Mouse (Mus musculus) ZHBTc4 (cell line): Measurements from ENCODE around the gene Wnt5b.

Source experiments
- DNase-seq: peaks from one replicate; pipeline ENCODE4 v3.0.0-alpha.2; 2011; ENCODE audit warnings: low read depth, low spot score

The Wnt5b gene

DNA sequence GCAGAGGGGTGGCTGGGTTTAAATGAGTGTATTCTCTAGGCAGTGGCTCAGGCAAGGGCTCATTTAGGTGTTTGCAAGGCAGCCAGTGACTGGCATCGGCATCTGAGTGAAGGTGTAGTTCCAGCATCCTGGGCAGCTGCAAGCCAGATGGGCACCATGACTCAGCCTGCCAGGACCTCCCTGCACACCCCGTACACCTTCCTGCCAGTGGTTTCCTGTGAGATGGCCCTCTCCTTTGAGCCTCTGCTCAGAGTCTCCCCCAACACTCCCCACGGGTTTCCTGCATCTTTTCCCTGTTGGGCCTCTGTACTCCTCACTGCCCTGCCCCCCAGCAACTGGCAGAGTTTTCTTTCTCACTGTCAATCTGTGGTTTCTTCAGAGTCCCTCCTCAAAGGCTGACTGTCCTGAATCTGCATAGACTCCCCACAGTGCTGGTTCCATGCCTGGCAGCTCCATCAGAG is 22.2 kb downstream of the Wnt5b start:
- no peak for DNase-seq

DNA sequence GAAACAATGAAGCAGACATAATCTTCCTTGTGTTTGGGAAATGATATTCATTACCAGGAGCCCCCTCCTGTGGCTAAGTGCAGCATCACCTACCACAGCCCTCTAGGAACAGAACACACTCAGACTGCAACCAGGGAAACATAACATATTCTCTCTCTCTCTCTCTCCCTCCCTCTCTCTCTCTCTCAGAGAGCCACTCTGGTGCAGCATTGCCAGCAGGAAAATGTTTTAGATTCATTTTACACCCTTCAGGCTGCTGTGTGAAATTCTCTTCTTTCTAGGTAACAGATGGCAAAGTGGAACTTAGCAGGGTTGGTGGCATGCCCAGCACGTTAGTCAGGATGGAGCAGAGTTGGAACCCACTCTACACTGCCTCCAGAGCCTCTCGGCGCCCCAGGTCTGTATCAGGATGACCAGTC is 22.7 kb downstream of the Wnt5b start:
- no peak for DNase-seq

GRCm38 (mm10) chr6:119520731-119521130 is 23.4 kb downstream of the Wnt5b start:
- peak; percentile 29 for DNase-seq

DNA sequence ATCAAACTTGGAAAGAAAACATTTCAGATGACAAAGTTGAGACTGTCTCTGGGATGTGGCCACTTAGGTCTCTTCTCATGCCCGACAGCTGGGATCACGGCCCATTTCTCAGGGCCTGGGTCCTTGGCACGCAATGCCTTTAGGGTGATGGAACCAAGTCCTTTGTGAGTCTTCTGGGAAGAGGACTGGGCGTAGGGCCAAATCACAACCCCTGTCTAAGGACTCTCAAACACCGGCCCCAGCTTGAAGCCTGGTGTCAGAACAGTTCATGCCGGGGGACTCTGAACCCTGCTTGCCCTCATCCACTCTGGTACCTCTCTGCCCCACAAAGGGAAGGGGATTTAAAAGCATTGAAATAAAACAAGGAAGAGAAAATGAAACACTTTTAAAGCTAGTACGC is 30.1 kb downstream of the Wnt5b start:
- DNase-seq: no peak

- DNase-seq: no peak
Measured at GRCm38 (mm10) chr6:119513452-119513851, 30.7 kb downstream of the Wnt5b start.

GRCm38 (mm10) chr6:119512701-119513100 is 31.4 kb downstream of the Wnt5b start:
- no peak for DNase-seq

- DNase-seq: no peak
Measured at GRCm38 (mm10) chr6:119509437-119510037, 34.6 kb downstream of the Wnt5b start.

- no peak for DNase-seq
Measured at GRCm38 (mm10) chr6:119508634-119509375, 35.3 kb downstream of the Wnt5b start.

GRCm38 (mm10) chr6:119508221-119508620 is 35.9 kb downstream of the Wnt5b start:
- no peak for DNase-seq

- DNase-seq: peak; percentile 64
Measured at GRCm38 (mm10) chr6:119505525-119506225, 38.5 kb downstream of the Wnt5b start.

DNA sequence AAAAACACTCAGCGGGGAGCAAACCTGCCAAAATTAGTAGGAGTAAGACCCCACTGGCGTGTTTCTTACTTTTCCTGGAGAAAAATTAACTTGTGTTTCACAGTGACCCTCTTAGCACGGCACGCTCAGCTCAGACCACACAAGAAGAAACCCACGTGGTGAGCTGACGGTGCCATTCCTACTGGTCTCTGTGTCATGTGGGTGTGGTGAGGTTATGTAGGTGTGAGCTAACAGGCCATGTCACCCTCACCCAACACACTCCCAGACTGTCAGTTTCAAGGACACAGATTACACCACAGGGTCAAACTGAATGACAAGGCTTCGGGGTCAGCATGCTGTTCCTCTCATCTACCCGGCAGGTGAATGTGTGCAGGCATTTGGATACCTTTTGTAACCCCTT is 39.4 kb downstream of the Wnt5b start:
- DNase-seq: peak; percentile 40

DNA sequence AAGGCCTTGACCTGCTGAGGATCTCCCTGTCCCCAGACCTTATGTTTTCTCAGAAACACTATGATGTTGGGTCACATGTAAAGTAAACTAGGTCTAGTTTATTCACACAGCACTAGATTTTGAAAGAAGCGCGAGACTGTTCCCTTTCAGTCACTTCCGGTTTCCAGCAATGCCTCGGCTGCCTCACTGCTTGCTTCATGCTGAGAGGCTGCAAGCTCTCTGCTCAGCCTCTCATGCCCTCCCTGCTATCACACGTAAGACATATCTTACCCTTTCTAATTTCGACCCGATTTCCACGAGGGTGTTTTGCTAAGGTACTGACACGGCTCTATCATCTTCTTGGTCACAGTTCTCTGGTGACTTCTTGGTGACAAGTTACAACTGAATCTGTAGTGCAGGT is 42.1 kb downstream of the Wnt5b start:
- no peak for DNase-seq

DNA sequence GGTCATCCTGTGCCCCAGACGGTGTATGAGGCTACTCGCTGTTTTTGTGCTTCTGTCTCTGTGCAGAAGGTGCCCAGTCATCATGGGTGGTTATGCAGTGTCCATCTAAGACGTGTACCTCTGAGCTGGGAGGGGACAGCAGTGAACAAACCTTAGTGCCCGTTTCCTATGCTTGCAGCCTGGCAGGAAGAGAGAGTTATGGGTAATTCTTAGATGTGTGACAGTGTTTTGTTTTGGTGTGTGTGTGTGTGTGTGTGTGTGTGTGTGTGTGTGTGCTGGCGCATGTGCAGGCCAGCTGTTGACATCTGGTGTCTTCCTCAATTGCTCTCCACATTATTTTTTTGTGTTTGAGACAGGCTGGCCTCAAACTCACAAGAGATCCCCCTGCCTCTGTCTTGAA is 44.1 kb downstream of the Wnt5b start:
- DNase-seq: no peak

DNA sequence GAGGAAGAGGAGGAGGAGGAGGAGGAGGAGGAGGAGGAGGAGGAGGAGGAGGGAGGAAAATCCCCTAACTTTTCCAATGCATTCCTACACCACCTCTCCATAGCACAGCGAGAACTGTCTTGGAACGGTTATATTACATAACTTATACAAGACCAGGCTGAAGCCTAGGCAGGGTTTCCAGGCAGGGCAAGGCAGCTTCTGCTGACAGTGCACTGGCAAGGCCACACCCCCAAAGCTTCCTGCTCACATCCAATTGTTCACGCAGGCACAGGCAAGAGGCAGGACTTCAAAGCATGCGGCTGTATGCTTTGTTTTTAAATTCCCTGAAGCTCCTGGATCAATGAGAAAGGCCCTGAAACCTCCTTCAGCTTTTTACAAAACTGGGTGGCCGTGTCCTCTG is 44.9 kb downstream of the Wnt5b start:
- peak; percentile 76 for DNase-seq

DNA sequence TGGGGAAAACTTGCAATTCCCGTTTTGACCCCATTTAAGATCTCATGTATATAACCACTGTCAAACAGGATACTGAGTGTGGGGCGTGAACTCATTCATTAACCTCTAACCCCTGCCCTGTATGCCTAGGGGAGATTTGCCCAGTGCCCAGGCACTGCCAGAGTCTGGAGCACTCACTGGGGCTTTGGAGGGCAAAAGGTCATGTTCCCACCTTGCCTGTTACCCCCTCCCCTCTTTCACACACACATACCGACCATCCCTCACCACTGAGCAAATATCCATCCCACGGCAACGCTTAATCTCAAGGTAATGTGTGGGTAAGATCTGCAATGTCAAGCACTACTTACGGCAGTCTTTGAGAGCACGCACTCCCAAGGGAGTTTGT is 51.5 kb downstream of the Wnt5b start:
- DNase-seq: no peak

DNA sequence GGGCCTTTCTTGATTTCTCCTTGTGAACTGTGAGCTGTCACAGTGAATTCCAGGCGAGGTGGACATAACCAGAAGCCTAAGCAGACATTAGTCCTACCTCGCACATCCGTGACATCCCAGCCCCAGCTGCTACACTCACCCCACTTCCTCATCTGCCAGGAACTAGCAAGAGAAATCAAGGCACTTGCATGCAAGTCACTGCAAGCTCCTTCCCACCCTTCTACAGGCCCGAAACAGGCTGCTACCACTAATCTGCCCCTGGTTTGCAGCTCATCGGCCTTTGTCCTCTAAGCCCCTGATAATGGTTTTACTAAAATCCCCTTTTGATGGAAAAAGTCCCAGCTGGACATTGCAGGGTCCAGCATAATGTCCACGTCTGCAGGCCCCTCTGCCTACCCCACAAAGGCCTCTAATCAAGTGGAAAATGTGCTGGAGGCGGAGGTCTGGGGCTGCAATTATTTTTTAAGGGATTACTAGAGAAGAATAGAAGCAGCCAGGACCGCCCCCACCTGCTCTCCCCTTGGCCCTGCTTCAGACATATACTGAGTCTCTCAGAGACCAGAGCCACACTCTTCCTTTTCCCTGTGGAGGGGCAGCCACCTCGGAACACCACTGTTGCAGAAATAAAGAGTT is 52.0 kb downstream of the Wnt5b start:
- no peak for DNase-seq

DNA sequence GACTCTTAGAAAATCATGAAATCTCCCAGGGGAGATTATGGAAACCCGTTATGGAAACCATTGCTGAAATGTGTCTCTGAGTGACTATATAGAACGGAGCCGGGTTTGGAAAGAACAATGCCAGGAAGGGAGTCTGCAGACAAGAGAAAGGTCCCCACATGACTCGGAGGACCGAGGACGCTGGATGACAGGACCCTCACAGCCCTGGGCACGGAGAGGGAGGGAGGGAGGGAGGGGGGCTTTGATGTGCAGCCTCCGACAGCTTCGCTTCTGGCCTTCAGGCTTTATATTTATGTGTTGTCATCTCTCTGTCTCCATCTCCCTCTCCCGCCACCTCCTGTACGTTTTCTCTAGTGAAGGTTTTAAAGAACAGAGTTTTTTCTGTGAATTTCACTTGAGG is 53.1 kb downstream of the Wnt5b start:
- DNase-seq: no peak

- DNase-seq: no peak
Measured at GRCm38 (mm10) chr6:119490549-119490948, 53.6 kb downstream of the Wnt5b start.

DNA sequence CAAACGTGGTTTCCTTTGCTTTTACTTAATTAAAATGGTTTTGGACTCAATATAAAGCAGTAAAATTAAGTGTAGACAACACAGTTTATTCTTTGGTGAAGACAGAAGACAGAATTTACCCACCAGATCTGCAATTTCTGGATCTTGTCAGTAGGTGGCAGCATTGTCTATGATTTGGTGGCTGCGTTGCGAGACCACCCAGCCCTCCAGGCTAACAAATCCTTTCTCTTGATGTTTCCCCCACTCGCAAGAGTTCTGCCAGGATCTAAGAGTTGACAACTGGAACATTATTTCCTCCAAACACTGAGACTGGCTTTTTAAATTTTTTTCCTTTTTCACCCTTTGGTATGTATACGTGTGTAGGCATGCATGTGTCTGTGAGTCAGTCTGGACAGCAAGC is 54.4 kb downstream of the Wnt5b start:
- DNase-seq: peak; percentile 59

- no peak for DNase-seq
Measured at GRCm38 (mm10) chr6:119487619-119488018, 56.5 kb downstream of the Wnt5b start.

- DNase-seq: no peak
Measured at GRCm38 (mm10) chr6:119487085-119487458, 57.1 kb downstream of the Wnt5b start.

GRCm38 (mm10) chr6:119486381-119487084 is 57.6 kb downstream of the Wnt5b start:
- no peak for DNase-seq
